ENCODE assay signal across 23 mouse cellular contexts in genomic region chr11:104203271-104203670, GRCm38 (mm10). TPM values are rescaled to one million over a fixed set of nuclear protein-coding genes. Genes with fewer than 3 reads are reported as not detected.
"Had no signal": no experiment of that assay in that cellular context is flagged by ENCODE, and none has a peak within 500 bp of the region (broad histone marks: within the 10 kb centered on the region; RNA-seq: fewer than 3 reads in every experiment).

No protein-coding gene starts in this region.

- H3K9me3 ChIP-seq: lung, embryonic 15.5 days; neural tube, embryonic 15.5 days had no signal

- H3K27ac ChIP-seq: liver, embryonic 14.5 days; lung, embryonic 15.5 days; midbrain, embryonic 10.5 days; midbrain, embryonic 12.5 days; neural tube, embryonic 13.5 days; neural tube, embryonic 15.5 days had no signal

- DNase-seq: midbrain, embryonic 14.5 days; retina, postnatal 1 day; right cerebral cortex, adult 18-20 months; right cerebral cortex, postnatal 25 days; right cerebral cortex, postnatal 4 days; spleen, adult 18-20 months; thymus, adult 18-20 months; thymus, postnatal 14 days; thymus, postnatal 36 days had no signal

- H3K4me3 ChIP-seq: lung, embryonic 15.5 days; midbrain, embryonic 10.5 days; midbrain, embryonic 12.5 days; myocyte; neural tube, embryonic 13.5 days; neural tube, embryonic 15.5 days had no signal

- H3K36me3 ChIP-seq: lung, embryonic 15.5 days; midbrain, embryonic 10.5 days; midbrain, embryonic 12.5 days; neural tube, embryonic 13.5 days; neural tube, embryonic 15.5 days had no signal

- H3K27me3 ChIP-seq: lung, embryonic 15.5 days had no signal

- ATAC-seq: midbrain, embryonic 16.5 days had no signal

- H3K4me1 ChIP-seq: lung, embryonic 15.5 days; midbrain, embryonic 10.5 days; midbrain, embryonic 12.5 days; neural tube, embryonic 13.5 days; neural tube, embryonic 15.5 days had no signal

- H3K9ac ChIP-seq: liver, embryonic 14.5 days; lung, embryonic 15.5 days; midbrain, embryonic 12.5 days; neural tube, embryonic 13.5 days; neural tube, embryonic 15.5 days had no signal

- H3K4me2 ChIP-seq: lung, embryonic 15.5 days; midbrain, embryonic 12.5 days; neural tube, embryonic 13.5 days; neural tube, embryonic 15.5 days had no signal

RNA-seq across cellular contexts. Expression of gene Sppl2c, which starts 17.1 kb away (rescaled TPM):
- polyA plus RNA-seq: liver, embryonic 14.5 days; liver, embryonic 16.5 days; lung, embryonic 15.5 days; midbrain, embryonic 10.5 days; midbrain, embryonic 12.5 days; midbrain, embryonic 14.5 days; midbrain, embryonic 16.5 days; myocyte; neural tube, embryonic 11.5 days; neural tube, embryonic 13.5 days; neural tube, embryonic 15.5 days; small intestine, adult 2 months; stomach, embryonic 14.5 days; stomach, embryonic 16.5 days; thymus, postnatal 0 days had no signal
